Mouse (Mus musculus) kidney, adult 11 months (tissue): Measurements from ENCODE around the gene Mrm3.

ENCODE experiments used
- DNase-seq: peaks from one replicate; pipeline ENCODE4 v3.0.0; 2022

The Mrm3 gene

GRCm38 (mm10) chr11:76253145-76253917 is 9.8 kb downstream of the Mrm3 start:
- DNase-seq: peak; percentile 72

DNA sequence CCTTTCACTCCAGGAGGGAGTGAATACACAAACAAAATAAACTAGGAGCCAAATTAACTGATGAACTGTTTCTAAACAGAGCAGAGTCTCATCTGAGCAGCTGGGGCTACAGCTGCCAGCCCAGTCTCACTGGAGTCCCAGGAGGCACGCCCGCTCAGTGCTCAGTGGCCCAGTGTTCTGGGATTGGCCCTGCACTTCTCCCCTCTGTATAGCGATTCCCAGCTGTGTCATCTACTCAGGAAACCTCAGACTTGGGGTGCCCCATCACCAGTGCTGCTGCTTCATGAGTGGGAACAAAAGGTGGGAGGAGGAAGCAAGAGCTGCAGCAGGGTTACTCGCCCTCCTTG is 10.4 kb downstream of the Mrm3 start:
- DNase-seq: no peak

- no peak for DNase-seq
Measured at GRCm38 (mm10) chr11:76255431-76256001, 12.0 kb downstream of the Mrm3 start.

- no peak for DNase-seq
Measured at GRCm38 (mm10) chr11:76256129-76256528, 12.6 kb downstream of the Mrm3 start.

GRCm38 (mm10) chr11:76257386-76257785 is 13.9 kb downstream of the Mrm3 start:
- DNase-seq: no peak

GRCm38 (mm10) chr11:76258511-76258910 is 15.0 kb downstream of the Mrm3 start:
- no peak for DNase-seq

GRCm38 (mm10) chr11:76260208-76261050 is 16.9 kb downstream of the Mrm3 start:
- no peak for DNase-seq

DNA sequence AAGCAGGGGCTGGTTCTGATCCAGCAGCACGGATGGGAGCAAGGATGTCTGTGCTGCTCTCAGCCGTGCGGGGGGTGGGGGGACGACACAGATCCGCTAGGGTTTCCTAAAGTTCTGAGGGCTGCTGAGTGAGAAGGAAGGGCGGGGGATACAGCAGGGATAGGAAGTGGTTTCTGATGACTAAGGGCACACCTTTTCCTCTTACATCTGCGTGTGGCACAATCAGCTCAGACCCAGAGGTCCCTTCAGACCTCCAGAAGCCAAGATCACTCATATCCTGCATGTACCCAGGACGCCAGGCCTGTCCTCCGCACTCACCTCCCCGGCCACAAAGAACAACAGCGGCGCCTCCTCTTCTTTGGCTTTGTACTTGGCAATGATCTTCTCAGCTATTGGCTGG is 17.7 kb downstream of the Mrm3 start:
- DNase-seq: peak; percentile 31

- no peak for DNase-seq
Measured at GRCm38 (mm10) chr11:76262611-76263351, 19.3 kb downstream of the Mrm3 start.

DNA sequence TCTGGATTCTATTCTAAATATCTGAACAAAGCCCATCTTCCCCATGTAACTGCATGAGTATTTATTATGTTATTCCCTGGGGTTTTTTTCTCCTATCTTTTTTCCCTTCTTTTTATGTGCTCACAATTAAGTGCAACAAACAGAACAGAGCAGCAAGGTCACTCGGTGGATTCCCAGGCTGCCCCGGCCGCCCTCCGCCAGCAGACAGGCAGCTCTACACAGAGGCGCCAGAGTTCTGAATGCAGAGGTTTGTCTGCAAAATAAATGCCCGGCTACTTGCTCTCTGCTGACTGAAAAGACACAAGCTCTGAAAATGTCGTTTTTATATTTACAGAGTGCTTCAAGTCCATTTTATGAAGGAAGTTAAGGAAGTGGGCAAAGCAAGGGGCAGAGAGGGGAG is 24.0 kb downstream of the Mrm3 start:
- no peak for DNase-seq

DNA sequence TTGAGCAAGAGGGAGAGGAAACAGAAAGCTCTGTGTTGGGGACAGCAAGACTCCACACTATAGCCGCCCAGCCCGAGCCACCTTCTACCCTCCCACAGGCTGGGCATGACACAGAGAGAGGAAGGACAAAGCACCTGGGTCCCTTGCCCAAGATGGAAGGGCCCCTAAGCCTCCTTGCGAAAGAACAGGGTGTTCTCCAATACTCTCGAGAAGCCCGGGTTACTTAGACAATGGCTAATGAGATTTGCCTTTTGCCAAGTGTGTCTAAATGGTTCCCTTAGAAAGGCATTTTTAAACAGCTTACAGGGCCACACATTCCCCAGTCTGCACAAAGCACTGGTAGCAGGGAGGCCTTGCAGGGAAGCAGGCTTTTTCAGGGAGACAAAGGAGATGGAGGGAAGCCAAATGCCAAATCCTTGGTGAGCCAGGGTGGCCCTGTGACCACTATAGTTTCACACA is 24.5 kb downstream of the Mrm3 start:
- DNase-seq: no peak

DNA sequence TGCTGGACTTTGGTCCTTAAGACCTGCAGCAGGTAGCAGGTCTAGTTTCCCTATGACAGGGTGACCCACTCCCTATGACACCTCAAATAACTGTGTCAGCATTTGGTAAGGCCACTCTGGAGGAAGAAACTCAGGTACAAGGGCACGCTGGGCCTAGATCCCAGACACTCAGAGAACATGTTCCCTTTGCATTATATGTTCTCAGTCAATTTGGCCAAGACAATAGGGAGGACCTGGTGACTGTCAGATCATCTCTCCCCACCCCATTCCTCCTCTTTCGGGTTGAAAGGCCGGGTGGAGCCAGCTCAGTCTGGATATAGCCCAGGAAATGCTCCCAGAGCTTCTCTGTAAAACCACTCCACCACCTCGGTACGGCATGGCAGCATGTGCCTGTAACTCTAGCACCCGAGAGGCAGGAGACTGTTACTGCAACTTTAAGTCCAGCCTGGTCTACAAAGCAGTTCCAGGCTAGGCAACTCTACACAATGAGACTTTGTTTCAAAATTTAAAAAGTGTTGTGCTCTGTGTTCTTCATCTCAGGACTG is 25.1 kb downstream of the Mrm3 start:
- DNase-seq: no peak

GRCm38 (mm10) chr11:76272440-76272839 is 28.9 kb downstream of the Mrm3 start:
- no peak for DNase-seq

- DNase-seq: no peak
Measured at GRCm38 (mm10) chr11:76278960-76279852, 35.7 kb downstream of the Mrm3 start.

- peak; percentile 52 for DNase-seq
Measured at GRCm38 (mm10) chr11:76279971-76280370, 36.5 kb downstream of the Mrm3 start.

DNA sequence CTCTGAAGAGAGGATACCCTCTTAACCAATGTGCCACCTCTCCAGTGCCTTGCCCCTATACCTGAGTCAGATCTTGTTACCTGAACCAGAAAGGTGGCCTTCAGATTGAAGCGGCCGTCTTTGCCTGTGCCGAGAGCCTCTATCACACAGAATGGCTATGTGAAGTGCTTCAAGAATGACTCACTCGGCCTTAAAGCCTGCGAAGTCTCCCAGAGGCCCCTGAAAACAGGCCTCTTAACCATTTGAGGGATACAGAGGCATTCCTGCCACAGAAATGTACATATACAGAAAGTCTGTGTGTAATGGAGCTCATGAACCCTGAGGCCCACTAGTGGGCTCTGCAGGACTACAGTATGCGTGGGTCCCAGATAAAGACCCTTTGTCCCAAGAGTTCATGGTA is 40.3 kb downstream of the Mrm3 start:
- DNase-seq: no peak

GRCm38 (mm10) chr11:76285431-76286075 is 42.0 kb downstream of the Mrm3 start:
- peak; percentile 81 for DNase-seq

GRCm38 (mm10) chr11:76286534-76287126 is 43.1 kb downstream of the Mrm3 start:
- DNase-seq: no peak

DNA sequence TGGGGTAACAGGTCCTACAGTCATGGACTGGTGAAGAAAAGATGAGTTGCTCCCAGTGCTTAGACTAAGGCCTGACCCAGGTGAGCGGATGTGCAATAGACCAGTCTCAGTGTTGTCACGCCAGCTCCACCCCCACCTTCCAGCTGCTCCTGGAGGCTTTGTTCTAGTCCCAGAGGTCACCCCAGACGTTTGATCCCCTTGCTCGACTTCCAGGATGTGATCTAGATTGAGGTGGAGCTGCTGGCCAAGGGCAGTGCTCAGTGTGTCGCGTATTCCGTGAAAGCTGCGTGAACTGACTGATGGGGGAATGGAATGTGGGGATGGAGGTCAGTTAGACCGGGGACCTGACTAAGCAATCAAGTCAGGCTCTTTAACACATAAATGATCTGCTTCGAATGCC is 43.8 kb downstream of the Mrm3 start:
- no peak for DNase-seq

DNA sequence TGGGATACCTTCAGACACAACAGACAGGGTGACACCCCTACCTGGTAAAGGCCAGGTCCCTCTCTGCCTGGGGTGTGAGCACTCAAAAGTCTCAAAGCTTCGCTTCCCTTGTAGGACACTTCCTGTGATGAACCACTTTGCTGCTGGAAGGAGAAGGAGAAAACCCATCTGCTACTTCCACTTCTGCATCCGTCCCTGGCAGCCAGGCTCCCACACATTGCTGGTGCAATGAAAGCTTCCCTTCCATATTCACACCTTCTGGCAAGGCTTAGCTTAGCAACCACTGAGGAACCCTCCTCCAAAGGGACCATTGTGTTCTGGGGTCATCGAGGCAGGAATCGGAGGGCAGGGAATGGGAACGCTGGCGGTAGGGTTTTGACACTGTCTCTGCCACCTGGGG is 45.1 kb downstream of the Mrm3 start:
- DNase-seq: no peak

- no peak for DNase-seq
Measured at GRCm38 (mm10) chr11:76290367-76290766, 46.9 kb downstream of the Mrm3 start.
